Mouse (Mus musculus) liver, embryonic 12.5 days (tissue): Measurements from ENCODE around the gene Fscn3. TPM values are rescaled to one million over a fixed set of nuclear protein-coding genes. Genes with fewer than 3 reads are reported as not detected.

Source experiments
- ATAC-seq: fragments of 200-750 bp; cut with Nextera tagmentation; 2 replicates; pipeline ENCODE4 v1.8.0; 2017; ENCODE audit warnings: moderate number of reproducible peaks, mild to moderate bottlenecking, moderate library complexity
- H3K27ac ChIP-seq: fragments of 300-500 bp; sonication (generic); 2 replicates; pipeline ENCODE4 v1.5.1; 2016; ENCODE audit warnings: mild to moderate bottlenecking
- H3K27me3 ChIP-seq: fragments of 300-500 bp; sonication (generic); replicated peaks from 2 replicates; pipeline ENCODE4 v1.6.1; 2016; ENCODE audit warnings: mild to moderate bottlenecking, moderate library complexity
- H3K36me3 ChIP-seq: fragments of 300-500 bp; sonication (generic); 2 replicates; pipeline ENCODE4 v1.6.1; 2016; ENCODE audit warnings: mild to moderate bottlenecking, moderate library complexity
- H3K4me1 ChIP-seq: fragments of 300-500 bp; sonication (generic); 2 replicates; pipeline ENCODE4 v1.6.1; 2016
- H3K4me2 ChIP-seq: fragments of 300-500 bp; sonication (generic); 2 replicates; pipeline ENCODE4 v1.6.1; 2016; ENCODE audit warnings: mild to moderate bottlenecking, moderate library complexity
- H3K4me3 ChIP-seq: fragments of 300-500 bp; sonication (generic); 2 replicates; pipeline ENCODE4 v1.5.1; 2016; ENCODE audit warnings: mild to moderate bottlenecking, moderate library complexity
- H3K9ac ChIP-seq: fragments of 300-500 bp; sonication (generic); 2 replicates; pipeline ENCODE4 v1.6.1; 2016; ENCODE audit warnings: mild to moderate bottlenecking, moderate library complexity
- H3K9me3 ChIP-seq: fragments of 300-500 bp; sonication (generic); replicated peaks from 2 replicates; pipeline ENCODE4 v1.6.1; 2016; ENCODE audit warnings: mild to moderate bottlenecking, moderate library complexity
- WGBS: fragments of 180-500 bp; shearing (Covaris S2); methylation state at CpG from one replicate; pipeline ENCODE4 v1.1.7; 2016; ENCODE audit not compliant: insufficient replicate concordance; 5-methylcytosine and 5-hydroxymethylcytosine counted together
- polyA plus RNA-seq: library from polyadenylated mRNA; unstranded; fragments of >200 nt; fragmentation: Nextera tagmentation; extraction: Ambion mirVana; gene quantifications from 2 replicates; pipeline ENCODE4 v1.2.1, GENCODE M21; 2016

Fscn3 gene
- polyA plus RNA-seq = 0.38 and 0.41 TPM in 2 replicates

- Histone ChIP-seq H3K27me3 (no peaks in the 10 kb centered on the region), H3K36me3 (peaks cover 33% of the 10 kb centered on the region), H3K4me3 (no peak within 1 kb of the TSS), H3K4me2 (no peak within 1 kb of the TSS), H3K4me1 (peaks cover 47% of the 10 kb centered on the region), H3K9me3 (no peaks in the 10 kb centered on the region), H3K27ac (peak within 1 kb of the TSS; percentile 94; the same call in 1 of the 2 replicates), H3K9ac (no peak within 1 kb of the TSS)
- 73% methylated on average over 3 of the region's 3 CpGs for WGBS
- no peak for ATAC-seq
Measured at GRCm38 (mm10) chr6:28427096-28427839, at the start of gene Fscn3. Fscn3 (plus strand) TSS chr6:28427789.

GRCm38 (mm10) chr6:28381983-28382382 lies 45.6 kb upstream of the Fscn3 start:
- Histone ChIP-seq H3K9ac (no peak overlapping the region), H3K36me3 (no peaks in the 10 kb centered on the region), H3K9me3 (no peaks in the 10 kb centered on the region), H3K4me2 (no peak overlapping the region), H3K4me3 (no peak overlapping the region), H3K27ac (no peak overlapping the region), H3K4me1 (no peaks in the 10 kb centered on the region), H3K27me3 (no peaks in the 10 kb centered on the region)
- 41% methylated on average over 4 of the region's 4 CpGs for WGBS
- ATAC-seq = no peak

- H3K4me2 ChIP-seq = no peak overlapping the region
- no peaks in the 10 kb centered on the region for H3K4me1 ChIP-seq
- H3K27me3 ChIP-seq = no peaks in the 10 kb centered on the region
- no peaks in the 10 kb centered on the region for H3K36me3 ChIP-seq
- no peak overlapping the region for H3K27ac ChIP-seq
- H3K9me3 ChIP-seq = no peaks in the 10 kb centered on the region
- no peak overlapping the region for H3K9ac ChIP-seq
- no peak for ATAC-seq
- WGBS = 58% methylated on average over 3 of the region's 3 CpGs
- H3K4me3 ChIP-seq = no peak overlapping the region
Measured at GRCm38 (mm10) chr6:28385169-28385568, 42.4 kb upstream of the Fscn3 start.

GRCm38 (mm10) chr6:28389038-28389437 lies 38.6 kb upstream of the Fscn3 start:
- Histone ChIP-seq H3K4me1 (no peaks in the 10 kb centered on the region), H3K27ac (no peak overlapping the region), H3K9ac (no peak overlapping the region), H3K9me3 (no peaks in the 10 kb centered on the region), H3K27me3 (peaks cover 5% of the 10 kb centered on the region), H3K4me2 (no peak overlapping the region), H3K4me3 (no peak overlapping the region), H3K36me3 (no peaks in the 10 kb centered on the region)
- 72% methylated on average over 3 of the region's 3 CpGs for WGBS
- ATAC-seq = no peak

GRCm38 (mm10) chr6:28396051-28396852 lies 31.3 kb upstream of the Fscn3 start:
- no peak for ATAC-seq
- WGBS = 32% methylated on average over 15 of the region's 15 CpGs
- H3K4me2 ChIP-seq = no peak overlapping the region
- H3K4me3 ChIP-seq = no peak overlapping the region
- peaks cover 67% of the 10 kb centered on the region for H3K27me3 ChIP-seq
- H3K4me1 ChIP-seq = no peaks in the 10 kb centered on the region
- no peaks in the 10 kb centered on the region for H3K36me3 ChIP-seq
- H3K9ac ChIP-seq = no peak overlapping the region
- H3K27ac ChIP-seq = no peak overlapping the region
- 0 out of 2 replicates have a peak, but pooled peaks cover 4% of the 10 kb centered on the region for H3K9me3 ChIP-seq

GRCm38 (mm10) chr6:28396853-28397457 lies 30.6 kb upstream of the Fscn3 start:
- Histone ChIP-seq H3K27me3 (peaks cover 68% of the 10 kb centered on the region), H3K4me2 (peak overlapping the region; percentile 57), H3K27ac (no peak overlapping the region), H3K36me3 (no peaks in the 10 kb centered on the region), H3K9ac (no peak overlapping the region), H3K4me3 (peak overlapping the region; percentile 44), H3K4me1 (no peaks in the 10 kb centered on the region), H3K9me3 (0 out of 2 replicates have a peak, but pooled peaks cover 4% of the 10 kb centered on the region)
- WGBS = 4% methylated on average over 19 of the region's 19 CpGs
- ATAC-seq = no peak

- Histone ChIP-seq H3K4me3 (peak within 1 kb of the TSS; percentile 44), H3K9ac (no peak within 1 kb of the TSS), H3K4me1 (no peaks in the 10 kb centered on the region), H3K36me3 (no peaks in the 10 kb centered on the region), H3K9me3 (0 out of 2 replicates have a peak, but pooled peaks cover 4% of the 10 kb centered on the region), H3K27ac (no peak within 1 kb of the TSS), H3K27me3 (peaks cover 71% of the 10 kb centered on the region), H3K4me2 (peak within 1 kb of the TSS; percentile 57)
- WGBS = under 1% methylated on average over 33 of the region's 33 CpGs
- ATAC-seq = no peak
Measured at GRCm38 (mm10) chr6:28397681-28398203, 29.8 kb upstream of the Fscn3 start, which contains the start of gene Zfp800. Zfp800 (minus strand) TSS chr6:28398005.

GRCm38 (mm10) chr6:28398726-28399125 lies 28.9 kb upstream of the Fscn3 start:
- Histone ChIP-seq H3K4me2 (no peak overlapping the region), H3K36me3 (no peaks in the 10 kb centered on the region), H3K4me3 (no peak overlapping the region), H3K9me3 (0 out of 2 replicates have a peak, but pooled peaks cover 4% of the 10 kb centered on the region), H3K4me1 (no peaks in the 10 kb centered on the region), H3K27ac (no peak overlapping the region), H3K9ac (no peak overlapping the region), H3K27me3 (peaks cover 69% of the 10 kb centered on the region)
- no peak for ATAC-seq
- WGBS = 52% methylated on average over 3 of the region's 3 CpGs

GRCm38 (mm10) chr6:28399791-28400190 lies 27.8 kb upstream of the Fscn3 start:
- ATAC-seq = no peak
- Histone ChIP-seq H3K36me3 (no peaks in the 10 kb centered on the region), H3K9ac (no peak overlapping the region), H3K4me3 (no peak overlapping the region), H3K27me3 (peaks cover 61% of the 10 kb centered on the region), H3K4me1 (no peaks in the 10 kb centered on the region), H3K4me2 (no peak overlapping the region), H3K9me3 (0 out of 2 replicates have a peak, but pooled peaks cover 6% of the 10 kb centered on the region), H3K27ac (no peak overlapping the region)
- 76% methylated on average over 4 of the region's 4 CpGs for WGBS

- Histone ChIP-seq H3K36me3 (peaks cover 4% of the 10 kb centered on the region; the same call in 1 of the 2 replicates), H3K9ac (no peak overlapping the region), H3K27me3 (no peaks in the 10 kb centered on the region), H3K4me1 (no peaks in the 10 kb centered on the region), H3K27ac (no peak overlapping the region), H3K9me3 (no peaks in the 10 kb centered on the region), H3K4me2 (no peak overlapping the region), H3K4me3 (no peak overlapping the region)
- WGBS = 40% methylated on average over 9 of the region's 9 CpGs
- ATAC-seq = no peak
Measured at GRCm38 (mm10) chr6:28410053-28410452, 17.5 kb upstream of the Fscn3 start.

GRCm38 (mm10) chr6:28411236-28411635 lies 16.4 kb upstream of the Fscn3 start:
- no peak for ATAC-seq
- no peak overlapping the region for H3K4me3 ChIP-seq
- H3K27me3 ChIP-seq = no peaks in the 10 kb centered on the region
- H3K4me1 ChIP-seq = no peaks in the 10 kb centered on the region
- no peak overlapping the region for H3K9ac ChIP-seq
- no peaks in the 10 kb centered on the region for H3K9me3 ChIP-seq
- no peak overlapping the region for H3K4me2 ChIP-seq
- 50% methylated on average over 2 of the region's 2 CpGs for WGBS
- no peak overlapping the region for H3K27ac ChIP-seq
- H3K36me3 ChIP-seq = peaks cover 16% of the 10 kb centered on the region
